Mouse (Mus musculus): Measurements from ENCODE around the gene Ceacam1. TPM values are rescaled to one million over a fixed set of nuclear protein-coding genes. Genes with fewer than 3 reads are reported as not detected.
A peak's percentile ranks its signal among the peaks of the same experiment; 100 is the strongest.
"Not testable (repeated sequence)": the region's sequence is repeated elsewhere in the genome, so short reads cannot be mapped to it uniquely, and the experiment has no call there.

Ceacam1 gene
- 0.85 and 1.4 TPM in 2 replicates for polyA plus RNA-seq (2014; fragmentation: Nextera tagmentation; extraction: Ambion mirVana)

DNA sequence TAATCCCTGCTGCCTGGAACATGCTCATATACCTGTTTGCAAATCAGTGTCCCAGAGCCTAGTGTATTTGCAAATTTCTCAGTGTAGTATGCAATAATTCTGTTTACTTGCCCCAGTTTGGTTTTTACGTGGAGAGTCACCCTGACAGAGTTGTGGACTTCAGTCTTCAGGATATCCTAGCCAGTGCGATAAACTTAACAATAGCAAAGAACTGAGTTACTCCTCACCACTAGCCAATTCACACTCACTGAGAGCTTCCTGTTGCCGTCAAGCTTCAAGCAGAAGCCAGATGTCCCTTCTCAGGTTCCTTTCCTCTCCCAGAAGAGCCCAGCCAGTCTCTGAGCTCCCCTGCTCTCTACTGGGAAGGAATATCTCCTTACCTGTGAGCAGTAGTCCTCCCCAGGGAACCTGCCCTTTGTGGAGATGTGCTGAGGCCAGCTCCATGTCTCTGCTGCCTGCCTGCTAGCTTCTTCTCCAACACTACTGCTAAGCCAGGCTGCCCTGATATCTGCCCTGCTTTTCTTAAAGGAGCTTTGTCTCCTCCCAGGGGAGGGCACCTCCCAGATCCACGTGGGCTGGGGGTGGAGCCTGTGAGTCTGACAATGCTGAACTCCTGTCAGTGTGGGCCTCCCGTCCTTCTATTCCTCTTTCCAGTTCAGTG, at the start of gene Ceacam1:
Gene Ceacam1 (minus strand): TSS at position 513 of the 661 bp plus-strand sequence.
- H3K9ac ChIP-seq (ENCODE audit: low read length); H3K9me3 ChIP-seq (ENCODE audit: control insufficient read depth, low read length); ATAC-seq (ENCODE audit: insufficient number of reproducible peaks, low FRiP score, low TSS enrichment, low read depth); H3K4me1 ChIP-seq (ENCODE audit: control insufficient read depth, insufficient read depth, low read length); H3K36me3 ChIP-seq (ENCODE audit: control insufficient read depth, insufficient read depth, low read length); H3K4me2 ChIP-seq (ENCODE audit: low read depth, severe bottlenecking); H3K27ac ChIP-seq (replicated peaks; ENCODE audit: low read depth, low read length); H3K4me3 ChIP-seq (ENCODE audit: low read depth, low read length); H3K27me3 ChIP-seq (ENCODE audit: control insufficient read depth, insufficient read depth, low read length): not testable (repeated sequence)
- WGBS = 25% methylated on average over 5 of the region's 5 CpGs
- DNase-seq (ENCODE audit: low spot score) = peak; percentile 29

DNA sequence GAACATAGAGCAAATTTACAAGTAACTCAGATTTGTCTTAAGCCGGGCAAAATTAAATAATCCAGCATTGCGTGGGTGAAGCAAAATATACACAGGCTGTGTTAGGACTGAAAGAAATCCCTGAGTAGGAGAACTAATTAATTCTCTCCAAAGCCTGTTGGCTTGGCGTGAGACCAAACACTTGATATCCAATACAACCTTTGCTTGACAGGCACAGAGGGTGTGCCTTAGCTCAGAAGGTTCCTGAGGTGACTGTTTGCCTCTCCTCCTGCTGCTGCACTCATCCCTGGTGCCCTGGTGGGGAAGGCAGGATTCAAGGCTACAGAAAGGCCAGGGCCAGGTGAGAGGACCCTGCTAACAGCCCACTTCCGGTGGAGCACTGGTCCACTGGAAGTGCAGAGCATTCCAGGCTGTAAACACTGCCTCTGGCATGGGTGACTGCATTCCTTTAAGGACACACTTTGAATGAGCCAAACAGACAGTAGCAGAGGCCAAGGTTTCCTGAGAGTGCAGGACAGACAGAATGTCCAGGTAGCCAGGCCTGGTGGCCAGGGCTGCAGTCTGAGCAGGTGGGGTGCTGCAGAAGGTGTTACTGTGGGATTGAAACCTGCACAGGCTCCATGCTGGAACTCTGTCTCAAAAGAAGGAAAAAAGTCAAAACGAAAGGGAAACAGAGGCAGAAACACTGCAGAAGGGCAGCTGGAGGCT, 38.8 kb upstream of the Ceacam1 start:
- not testable (repeated sequence) for H3K9me3 ChIP-seq (ENCODE audit: control insufficient read depth, low read length); DNase-seq (ENCODE audit: low spot score); ATAC-seq (ENCODE audit: insufficient number of reproducible peaks, low FRiP score, low TSS enrichment, low read depth); H3K4me2 ChIP-seq (ENCODE audit: low read depth, severe bottlenecking); H3K27ac ChIP-seq (replicated peaks; ENCODE audit: low read depth, low read length); H3K36me3 ChIP-seq (ENCODE audit: control insufficient read depth, insufficient read depth, low read length); H3K27me3 ChIP-seq (ENCODE audit: control insufficient read depth, insufficient read depth, low read length); H3K9ac ChIP-seq (ENCODE audit: low read length); H3K4me3 ChIP-seq (ENCODE audit: low read depth, low read length); H3K4me1 ChIP-seq (ENCODE audit: control insufficient read depth, insufficient read depth, low read length)
- WGBS = 85% methylated on average over 2 of the region's 5 CpGs

- not testable (repeated sequence) for ATAC-seq (ENCODE audit: insufficient number of reproducible peaks, low FRiP score, low TSS enrichment, low read depth)
- WGBS = 67% methylated on average over 1 of the region's 1 CpGs
These were observed 38.3 kb upstream of the Ceacam1 start for GRCm38 (mm10) chr7:25515667-25516066.

GRCm38 (mm10) chr7:25509925-25510324, 32.5 kb upstream of the Ceacam1 start:
- 12% methylated on average over 3 of the region's 3 CpGs for WGBS
- DNase-seq (ENCODE audit: low spot score) = no peak

More at GRCm38 (mm10) chr7:25515667-25516066, 38.3 kb upstream of the Ceacam1 start:
- H3K27me3 ChIP-seq (ENCODE audit: control insufficient read depth, insufficient read depth, low read length); H3K27ac ChIP-seq (replicated peaks; ENCODE audit: low read depth, low read length); H3K4me1 ChIP-seq (ENCODE audit: control insufficient read depth, insufficient read depth, low read length); H3K9ac ChIP-seq (ENCODE audit: low read length); H3K36me3 ChIP-seq (ENCODE audit: control insufficient read depth, insufficient read depth, low read length); H3K4me2 ChIP-seq (ENCODE audit: low read depth, severe bottlenecking); H3K9me3 ChIP-seq (ENCODE audit: control insufficient read depth, low read length); H3K4me3 ChIP-seq (ENCODE audit: low read depth, low read length); DNase-seq (ENCODE audit: low spot score): not testable (repeated sequence)

DNA sequence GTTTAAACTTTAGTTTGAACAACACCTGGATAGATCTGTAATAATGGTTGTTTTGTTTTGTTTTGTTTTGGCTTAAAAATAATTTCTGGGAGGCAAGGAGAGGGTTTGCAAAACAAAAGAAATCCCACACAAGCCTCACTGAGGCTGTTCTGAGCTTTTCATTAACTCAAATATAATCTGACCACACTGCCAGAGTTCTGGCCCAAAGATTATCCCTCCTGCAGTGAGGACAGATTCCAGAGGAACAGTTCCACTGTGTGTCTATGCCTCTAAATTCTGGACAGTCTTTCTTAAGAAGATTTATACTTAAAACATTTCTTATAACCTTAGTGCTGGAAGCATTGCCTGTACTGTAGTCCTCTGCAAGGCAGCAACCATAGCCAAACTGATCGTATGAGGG, 17.2 kb upstream of the Ceacam1 start:
- Histone ChIP-seq H3K4me2 (ENCODE audit: low read depth, severe bottlenecking) (no peak overlapping the region), H3K9ac (ENCODE audit: low read length) (no peak overlapping the region), H3K27me3 (ENCODE audit: control insufficient read depth, insufficient read depth, low read length) (no peaks in the 10 kb centered on the region), H3K36me3 (ENCODE audit: control insufficient read depth, insufficient read depth, low read length) (no peaks in the 10 kb centered on the region), H3K4me1 (ENCODE audit: control insufficient read depth, insufficient read depth, low read length) (no peaks in the 10 kb centered on the region), H3K9me3 (ENCODE audit: control insufficient read depth, low read length) (no peaks in the 10 kb centered on the region), H3K27ac (replicated peaks; ENCODE audit: low read depth, low read length) (no peak overlapping the region), H3K4me3 (ENCODE audit: low read depth, low read length) (no peak overlapping the region)
- 84% methylated on average over 1 of the region's 1 CpGs for WGBS
- ATAC-seq (ENCODE audit: insufficient number of reproducible peaks, low FRiP score, low TSS enrichment, low read depth) = no peak
- no peak for DNase-seq (ENCODE audit: low spot score)

More at GRCm38 (mm10) chr7:25509925-25510324, 32.5 kb upstream of the Ceacam1 start:
- Histone ChIP-seq H3K36me3 (ENCODE audit: control insufficient read depth, insufficient read depth, low read length) (no peaks in the 10 kb centered on the region), H3K4me3 (ENCODE audit: low read depth, low read length) (no peak overlapping the region), H3K27me3 (ENCODE audit: control insufficient read depth, insufficient read depth, low read length) (no peaks in the 10 kb centered on the region), H3K9me3 (ENCODE audit: control insufficient read depth, low read length) (no peaks in the 10 kb centered on the region), H3K27ac (replicated peaks; ENCODE audit: low read depth, low read length) (no peak overlapping the region), H3K4me2 (ENCODE audit: low read depth, severe bottlenecking) (no peak overlapping the region), H3K9ac (ENCODE audit: low read length) (no peak overlapping the region), H3K4me1 (ENCODE audit: control insufficient read depth, insufficient read depth, low read length) (no peaks in the 10 kb centered on the region)
- no peak for ATAC-seq (ENCODE audit: insufficient number of reproducible peaks, low FRiP score, low TSS enrichment, low read depth)

GRCm38 (mm10) chr7:25490698-25491097, 13.3 kb upstream of the Ceacam1 start:
- no CpG with 5 or more reads among the region's 1 CpGs for WGBS
- not testable (repeated sequence) for ATAC-seq (ENCODE audit: insufficient number of reproducible peaks, low FRiP score, low TSS enrichment, low read depth); H3K27ac ChIP-seq (replicated peaks; ENCODE audit: low read depth, low read length); DNase-seq (ENCODE audit: low spot score); H3K4me1 ChIP-seq (ENCODE audit: control insufficient read depth, insufficient read depth, low read length); H3K9me3 ChIP-seq (ENCODE audit: control insufficient read depth, low read length); H3K4me3 ChIP-seq (ENCODE audit: low read depth, low read length); H3K36me3 ChIP-seq (ENCODE audit: control insufficient read depth, insufficient read depth, low read length); H3K9ac ChIP-seq (ENCODE audit: low read length); H3K27me3 ChIP-seq (ENCODE audit: control insufficient read depth, insufficient read depth, low read length); H3K4me2 ChIP-seq (ENCODE audit: low read depth, severe bottlenecking)

DNA sequence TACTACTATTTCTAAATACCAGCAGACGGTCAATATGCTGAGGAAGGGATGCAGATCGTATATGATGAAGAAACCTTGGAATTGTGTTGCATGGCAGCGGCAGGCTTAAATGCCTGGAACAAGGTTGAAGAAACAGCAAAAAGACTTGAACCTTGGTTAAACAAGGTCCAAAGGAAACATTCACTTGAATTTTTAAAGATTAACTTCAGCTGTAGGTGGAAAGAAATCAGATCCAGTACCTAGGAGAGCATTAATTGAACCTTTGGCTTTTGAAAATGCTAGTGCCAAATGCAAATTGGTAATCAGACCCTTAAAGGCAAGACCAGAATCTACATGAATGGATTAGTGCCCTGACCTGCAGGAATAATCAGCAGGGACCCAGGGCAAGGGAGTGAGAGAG, 12.0 kb upstream of the Ceacam1 start:
- not testable (repeated sequence) for H3K27me3 ChIP-seq (ENCODE audit: control insufficient read depth, insufficient read depth, low read length); H3K36me3 ChIP-seq (ENCODE audit: control insufficient read depth, insufficient read depth, low read length); H3K9me3 ChIP-seq (ENCODE audit: control insufficient read depth, low read length); DNase-seq (ENCODE audit: low spot score); H3K4me2 ChIP-seq (ENCODE audit: low read depth, severe bottlenecking); H3K4me3 ChIP-seq (ENCODE audit: low read depth, low read length); H3K27ac ChIP-seq (replicated peaks; ENCODE audit: low read depth, low read length); ATAC-seq (ENCODE audit: insufficient number of reproducible peaks, low FRiP score, low TSS enrichment, low read depth); H3K9ac ChIP-seq (ENCODE audit: low read length); H3K4me1 ChIP-seq (ENCODE audit: control insufficient read depth, insufficient read depth, low read length)
- WGBS = 93% methylated on average over 3 of the region's 3 CpGs

DNA sequence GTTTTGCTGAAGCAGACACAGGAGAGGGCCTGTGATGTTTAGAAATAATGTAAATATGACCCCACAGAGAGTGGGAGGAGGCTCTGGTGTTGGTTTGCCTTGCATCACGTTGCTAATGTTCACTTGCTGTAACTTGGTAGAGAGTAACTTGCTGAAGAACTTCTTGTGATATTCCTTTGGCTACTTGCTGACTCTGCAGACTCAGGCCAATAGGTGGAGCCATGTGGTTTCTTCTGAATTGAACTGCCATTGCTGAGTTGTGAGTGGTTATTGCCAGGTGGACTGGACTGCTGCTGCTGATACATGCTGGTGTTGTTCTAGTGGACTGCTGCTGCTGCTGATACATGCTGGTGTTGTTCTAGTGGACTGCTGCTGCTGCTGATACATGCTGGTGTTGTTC, 8.8 kb upstream of the Ceacam1 start:
- no peak overlapping the region for H3K27ac ChIP-seq (replicated peaks; ENCODE audit: low read depth, low read length)
- H3K36me3 ChIP-seq (ENCODE audit: control insufficient read depth, insufficient read depth, low read length) = no peaks in the 10 kb centered on the region
- H3K4me3 ChIP-seq (ENCODE audit: low read depth, low read length) = no peak overlapping the region
- no peaks in the 10 kb centered on the region for H3K27me3 ChIP-seq (ENCODE audit: control insufficient read depth, insufficient read depth, low read length)
- H3K9ac ChIP-seq (ENCODE audit: low read length) = no peak overlapping the region
- ATAC-seq (ENCODE audit: insufficient number of reproducible peaks, low FRiP score, low TSS enrichment, low read depth) (no peak), DNase-seq (ENCODE audit: low spot score) (no peak)
- no peak overlapping the region for H3K4me2 ChIP-seq (ENCODE audit: low read depth, severe bottlenecking)
- H3K4me1 ChIP-seq (ENCODE audit: control insufficient read depth, insufficient read depth, low read length) = no peaks in the 10 kb centered on the region
- 24% methylated on average over 1 of the region's 1 CpGs for WGBS
- H3K9me3 ChIP-seq (ENCODE audit: control insufficient read depth, low read length) = no peaks in the 10 kb centered on the region
